Comparison of ENCODE assay signal across 17 mouse cellular contexts in the genomic region with DNA sequence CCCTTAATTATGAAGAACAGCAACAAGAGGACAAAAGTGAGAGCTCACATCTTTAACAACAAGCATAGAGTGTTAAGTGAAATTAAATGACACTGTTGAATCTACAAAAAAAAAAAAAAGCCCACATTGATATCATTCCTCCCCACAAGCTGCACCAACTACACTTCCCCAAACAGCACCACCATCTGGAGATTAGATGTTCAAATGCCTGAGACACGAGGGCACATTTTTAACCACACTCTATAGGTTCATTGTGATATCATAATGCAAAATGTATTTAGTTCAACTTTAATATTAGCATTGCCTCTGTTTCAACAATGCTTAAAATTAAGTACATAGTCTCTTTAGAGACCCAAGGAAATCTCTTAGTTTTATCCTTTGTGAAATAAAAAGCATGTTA.
"Had no signal": no experiment of that assay in that cellular context is flagged by ENCODE, and none has a peak within 500 bp of the region (broad histone marks: within the 10 kb centered on the region; RNA-seq: fewer than 3 reads in every experiment).

No protein-coding gene starts in this region.

- DNase-seq: retina, postnatal 1 day; right cerebral cortex, adult 18-20 months; right cerebral cortex, postnatal 14 days; right cerebral cortex, postnatal 25 days; right cerebral cortex, postnatal 4 days; spleen, adult 18-20 months; thymus, adult 18-20 months; thymus, adult 2 months; thymus, postnatal 14 days; thymus, postnatal 25 days; thymus, postnatal 36 days; thymus, postnatal 4 days had no signal

- H3K27me3 ChIP-seq: neural tube, embryonic 12.5 days; neural tube, embryonic 13.5 days; neural tube, embryonic 15.5 days; stomach, embryonic 15.5 days had no signal

- H3K27ac ChIP-seq: neural tube, embryonic 12.5 days; neural tube, embryonic 13.5 days; neural tube, embryonic 15.5 days; stomach, embryonic 15.5 days; stomach, postnatal 0 days had no signal

- H3K9me3 ChIP-seq: neural tube, embryonic 12.5 days; neural tube, embryonic 13.5 days; neural tube, embryonic 15.5 days; stomach, embryonic 15.5 days had no signal

- H3K9ac ChIP-seq: neural tube, embryonic 12.5 days; neural tube, embryonic 13.5 days; neural tube, embryonic 15.5 days; stomach, embryonic 15.5 days had no signal

- H3K4me3 ChIP-seq: neural tube, embryonic 12.5 days; neural tube, embryonic 13.5 days; neural tube, embryonic 15.5 days; stomach, embryonic 15.5 days had no signal

- H3K4me1 ChIP-seq: neural tube, embryonic 12.5 days; neural tube, embryonic 13.5 days; neural tube, embryonic 15.5 days; stomach, embryonic 15.5 days had no signal

- H3K36me3 ChIP-seq: neural tube, embryonic 12.5 days; neural tube, embryonic 13.5 days; neural tube, embryonic 15.5 days; stomach, embryonic 15.5 days had no signal
